Mouse (Mus musculus) myocyte (in vitro differentiated cells): ENCODE measurements around the gene Hdac9.

Source experiments
- E2F4 ChIP-seq: IDR thresholded peaks from one replicate; pipeline ENCODE4 v1.6.1; 2011; ENCODE audit warnings: mild to moderate bottlenecking, control low read depth, moderate library complexity; ENCODE audit not compliant: insufficient read depth
- MYOG ChIP-seq, 3 experiments: IDR thresholded peaks; one replicate each; pipeline ENCODE4 v1.6.1; 2011; ENCODE audit warnings: control low read depth in 2 of 3, low read depth in 2 of 3, mild to moderate bottlenecking in 2 of 3; ENCODE audit not compliant: insufficient read length in 2 of 3, control insufficient read depth in 1 of 3, insufficient read depth in 1 of 3
- POLR2AphosphoS2 ChIP-seq: IDR thresholded peaks from one replicate; pipeline ENCODE4 v1.6.1; 2011; ENCODE audit warnings: low read depth, control low read depth; ENCODE audit not compliant: insufficient read length

GRCm38 (mm10) chr12:34673539-34673938, 243.4 kb downstream of the Hdac9 start:
- TF ChIP-seq POLR2AphosphoS2 (no peak), MYOG (IDR thresholded peaks at IDR 0.05; ENCODE audit: control insufficient read depth in 1 of 3, insufficient read depth in 1 of 3, insufficient read length in 2 of 3, low read depth in 2 of 3) (no peak), E2F4 (no peak)
